Comparison of ENCODE assay signal across 27 mouse cellular contexts in the genomic region with DNA sequence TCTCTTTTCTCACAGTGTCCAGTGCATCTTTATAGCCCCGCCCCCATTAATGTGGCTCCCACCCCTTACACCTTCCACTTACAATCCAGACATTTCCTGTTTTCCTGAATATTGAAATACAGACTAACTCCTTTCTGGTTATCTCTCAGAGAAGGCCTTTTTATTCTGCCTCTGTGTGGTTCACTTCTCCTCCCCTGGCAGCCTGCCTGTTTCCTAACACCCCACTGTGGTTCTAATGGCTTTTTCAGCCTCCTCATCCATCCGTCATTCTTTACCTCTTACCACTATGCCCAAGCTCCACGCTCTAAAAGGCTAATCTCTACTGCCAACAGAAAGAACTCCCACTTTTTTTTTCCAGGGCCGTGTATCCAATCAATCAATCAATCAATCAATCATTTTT. TPM values are rescaled to one million over a fixed set of nuclear protein-coding genes. Genes with fewer than 3 reads are reported as not detected.
A peak's percentile ranks its signal among the peaks of the same experiment; 100 is the strongest.
DNase-seq lines count a peak whose midpoint lies in the region; ATAC-seq lines count a peak whose summit lies in the region.
"Had no signal": no experiment of that assay in that cellular context is flagged by ENCODE, and none has a peak within 500 bp of the region (broad histone marks: within the 10 kb centered on the region; RNA-seq: fewer than 3 reads in every experiment).

No protein-coding gene starts in this region.

- H3K9me3 ChIP-seq in hindbrain, embryonic 16.5 days (ENCODE audit: control insufficient read depth, low read length) = no peaks in the 10 kb centered on the region
- no peaks in the 10 kb centered on the region for H3K9me3 ChIP-seq in hindbrain, embryonic 13.5 days
- H3K9me3 ChIP-seq: forebrain, embryonic 12.5 days; limb, embryonic 13.5 days; lung, embryonic 15.5 days; midbrain, embryonic 12.5 days; neural tube, embryonic 13.5 days had no signal

- no peaks in the 10 kb centered on the region for H3K36me3 ChIP-seq in hindbrain, embryonic 16.5 days (ENCODE audit: control insufficient read depth, insufficient read depth, low read length)
- no peaks in the 10 kb centered on the region for H3K36me3 ChIP-seq in hindbrain, embryonic 13.5 days
- H3K36me3 ChIP-seq: forebrain, embryonic 12.5 days; limb, embryonic 13.5 days; lung, embryonic 15.5 days; midbrain, embryonic 12.5 days; neural tube, embryonic 13.5 days had no signal

- peak; percentile 42; the same call in 1 of the 2 replicates for ATAC-seq in hindbrain, embryonic 16.5 days
- no peak; the same call in 1 of the 2 replicates for ATAC-seq in hindbrain, embryonic 13.5 days (ENCODE audit: low FRiP score)
- ATAC-seq: activated CD4-positive, CD25-positive, alpha-beta regulatory T cell, adult 4 months; intestine, postnatal 0 days had no signal

- H3K27me3 ChIP-seq in hindbrain, embryonic 16.5 days (replicated peaks; ENCODE audit: control insufficient read depth, insufficient read depth, low read length) = no peaks in the 10 kb centered on the region
- H3K27me3 ChIP-seq in hindbrain, embryonic 13.5 days = no peaks in the 10 kb centered on the region
- H3K27me3 ChIP-seq: CH12.LX; forebrain, embryonic 12.5 days; limb, embryonic 13.5 days; lung, embryonic 15.5 days; midbrain, embryonic 12.5 days; neural tube, embryonic 13.5 days had no signal

- no peak overlapping the region for H3K4me2 ChIP-seq in hindbrain, embryonic 16.5 days (ENCODE audit: low read length)
- H3K4me2 ChIP-seq in hindbrain, embryonic 13.5 days = no peak overlapping the region
- H3K4me2 ChIP-seq: forebrain, embryonic 12.5 days; limb, embryonic 13.5 days; liver, embryonic 11.5 days; lung, embryonic 15.5 days; midbrain, embryonic 12.5 days; neural tube, embryonic 13.5 days had no signal

- WGBS in hindbrain, embryonic 16.5 days = 53% methylated on average over 4 of the region's 4 CpGs
- WGBS in hindbrain, embryonic 13.5 days = 56% methylated on average over 4 of the region's 4 CpGs

- no peak overlapping the region for H3K9ac ChIP-seq in hindbrain, embryonic 16.5 days (ENCODE audit: low read depth, low read length)
- H3K9ac ChIP-seq in hindbrain, embryonic 13.5 days = no peak overlapping the region
- H3K9ac ChIP-seq: forebrain, embryonic 12.5 days; limb, embryonic 13.5 days; lung, embryonic 15.5 days; midbrain, embryonic 12.5 days; neural tube, embryonic 13.5 days had no signal

- H3K4me1 ChIP-seq in hindbrain, embryonic 16.5 days (ENCODE audit: control insufficient read depth, insufficient read depth, low read depth, low read length) = no peaks in the 10 kb centered on the region
- H3K4me1 ChIP-seq in hindbrain, embryonic 13.5 days (replicated peaks) = peaks cover 6% of the 10 kb centered on the region; the same call in 1 of the 2 replicates
- H3K4me1 ChIP-seq: forebrain, embryonic 12.5 days; lung, embryonic 15.5 days; midbrain, embryonic 12.5 days had no signal

- DNase-seq in cerebellum, adult 11-12 months = peak; percentile 13
- DNase-seq in cerebellum, postnatal 4 days (ENCODE audit: low spot score in 2 of 2) = no peak
- DNase-seq in brain, adult 2 months (ENCODE audit: low read depth, low spot score) = peak; percentile 28
- DNase-seq in cerebellum, postnatal 25 days = peak; percentile 42 to 68
- no peak for DNase-seq in testis, postnatal 14 days (ENCODE audit: low spot score)
- DNase-seq: adrenal gland, adult 2 months; gastrocnemius, postnatal 14 days; heart, postnatal 14 days; kidney, adult 9 months; kidney, postnatal 14 days; layer of hippocampus, adult 9-11 months; right cerebral cortex, postnatal 4 days; thymus, postnatal 14 days had no signal

- H3K4me3 ChIP-seq in hindbrain, embryonic 16.5 days (ENCODE audit: low read length) = no peak overlapping the region
- H3K4me3 ChIP-seq in hindbrain, embryonic 13.5 days = no peak overlapping the region
- H3K4me3 ChIP-seq: erythroblast, embryonic 14.5 days; forebrain, embryonic 12.5 days; left cerebral cortex, adult 2 months; limb, embryonic 13.5 days; lung, embryonic 15.5 days; midbrain, embryonic 12.5 days; myocyte; neural tube, embryonic 13.5 days had no signal

- H3K27ac ChIP-seq in hindbrain, embryonic 16.5 days (ENCODE audit: low read depth, low read length) = no peak overlapping the region
- no peak overlapping the region for H3K27ac ChIP-seq in hindbrain, embryonic 13.5 days
- H3K27ac ChIP-seq: forebrain, embryonic 12.5 days; left cerebral cortex, adult 2 months; limb, embryonic 13.5 days; lung, embryonic 15.5 days; midbrain, embryonic 12.5 days; neural tube, embryonic 13.5 days had no signal

RNA-seq across cellular contexts. Expression of gene Slc39a8, which starts 44.0 kb away (rescaled TPM):
- polyA plus RNA-seq in hindbrain, embryonic 16.5 days (2015; fragmentation: Nextera tagmentation; extraction: Ambion mirVana) = 11.2 and 12.2 TPM in 2 replicates
- polyA plus RNA-seq in hindbrain, embryonic 13.5 days (2015; fragmentation: Nextera tagmentation; extraction: Ambion mirVana) = 10.2 and 10.9 TPM in 2 replicates

Comparison
In these comparisons a context has a peak if more than half of its experiments do, and no peak if none do; other contexts are left out.
1. DNase-seq: peak in cerebellum, adult 11-12 months (single experiment), brain, adult 2 months (single experiment) and cerebellum, postnatal 25 days (2 of 2); none in cerebellum, postnatal 4 days (0 of 2) and testis, postnatal 14 days (single experiment).